Mouse (Mus musculus): Measurements from ENCODE around the gene Etnk1.

GRCm38 (mm10) chr6:143224885-143225284, 57.9 kb downstream of the Etnk1 start:
- no peak for TF ChIP-seq CTCF (IDR thresholded peaks at IDR 0.05; ENCODE audit: low read depth)
- TF ChIP-seq EP300 (IDR thresholded peaks at IDR 0.05; ENCODE audit: low read depth), result no peak
